15 mouse cellular contexts compared by ENCODE assay signal in the genomic region with DNA sequence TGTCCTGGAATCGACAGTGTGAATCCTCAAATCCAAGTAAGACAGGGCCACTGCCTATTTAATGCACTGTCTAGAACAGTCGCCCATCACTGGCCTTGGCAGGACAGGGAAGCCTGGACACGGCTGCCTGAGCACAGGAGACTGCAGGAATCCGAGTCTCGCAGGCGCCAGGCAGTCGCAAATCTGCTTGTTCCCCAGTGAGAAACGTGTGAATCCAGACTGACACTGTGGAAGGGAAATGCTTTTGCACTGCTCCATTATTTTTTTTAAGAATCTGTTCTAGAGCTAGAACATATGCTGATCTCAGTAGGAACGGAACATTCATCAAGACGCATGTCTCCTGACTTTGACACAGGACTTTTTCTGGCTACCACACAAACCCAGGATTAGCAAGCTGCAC.
DNase-seq lines count a peak whose midpoint lies in the region; ATAC-seq and TF ChIP-seq lines count a peak whose summit lies in the region.
"Had no signal": no experiment of that assay in that cellular context is flagged by ENCODE, and none has a peak within 500 bp of the region (broad histone marks: within the 10 kb centered on the region; RNA-seq: fewer than 3 reads in every experiment).

No protein-coding gene starts in this region.

- no peak for DNase-seq in left cerebral cortex, adult 2 months (ENCODE audit: extremely low spot score in 1 of 2, low spot score in 2 of 2)
- DNase-seq in left cerebral cortex, postnatal 4 days = no peak
- DNase-seq in cerebellum, adult 2 months = peak; percentile 75 to 87
- no peak for DNase-seq in midbrain, embryonic 10.5 days (ENCODE audit: low spot score)
- DNase-seq: heart, adult 18-20 months; kidney, postnatal 10 days; liver; lung, adult 18-20 months; right cerebral cortex, postnatal 25 days had no signal

- TF ChIP-seq CTCF in left cerebral cortex, adult 2 months (IDR thresholded peaks at IDR 0.05) = no peak
- no peak for TF ChIP-seq CTCF in cerebellum, adult 2 months (IDR thresholded peaks at IDR 0.05; ENCODE audit: borderline replicate concordance, insufficient read depth, low read depth, low read length)
- no peak for TF ChIP-seq CTCF in cortical plate, adult 2 months (IDR thresholded peaks at IDR 0.05; ENCODE audit: extremely low read depth, insufficient read depth, low read length)

- no peak overlapping the region for H3K4me2 ChIP-seq in hindbrain, embryonic 16.5 days (ENCODE audit: low read length)
- no peak overlapping the region for H3K4me2 ChIP-seq in hindbrain, embryonic 12.5 days (replicated peaks)
- H3K4me2 ChIP-seq: midbrain, embryonic 13.5 days had no signal

- H3K4me1 ChIP-seq in hindbrain, embryonic 16.5 days (ENCODE audit: control insufficient read depth, insufficient read depth, low read depth, low read length) = no peaks in the 10 kb centered on the region
- H3K4me1 ChIP-seq in hindbrain, embryonic 12.5 days = no peaks in the 10 kb centered on the region
- H3K4me1 ChIP-seq in cerebellum, adult 2 months (ENCODE audit: control insufficient read depth, insufficient read depth, low read length) = peaks cover 9% of the 10 kb centered on the region; the same call in 1 of the 2 replicates
- peaks cover 6% of the 10 kb centered on the region; the same call in 1 of the 2 replicates for H3K4me1 ChIP-seq in cortical plate, adult 2 months (ENCODE audit: control insufficient read depth, insufficient read depth, low read length)
- H3K4me1 ChIP-seq in midbrain, embryonic 10.5 days = no peaks in the 10 kb centered on the region
- H3K4me1 ChIP-seq: midbrain, embryonic 13.5 days had no signal

- ATAC-seq in hindbrain, embryonic 16.5 days = no peak
- ATAC-seq in hindbrain, embryonic 12.5 days (ENCODE audit: low FRiP score) = no peak
- ATAC-seq: midbrain, embryonic 13.5 days had no signal

- no peaks in the 10 kb centered on the region for H3K27me3 ChIP-seq in hindbrain, embryonic 16.5 days (replicated peaks; ENCODE audit: control insufficient read depth, insufficient read depth, low read length)
- no peaks in the 10 kb centered on the region for H3K27me3 ChIP-seq in hindbrain, embryonic 12.5 days
- no peaks in the 10 kb centered on the region for H3K27me3 ChIP-seq in cerebellum, adult 2 months (ENCODE audit: control insufficient read depth, insufficient read depth, low read length)
- peaks cover 42% of the 10 kb centered on the region for H3K27me3 ChIP-seq in midbrain, embryonic 10.5 days (ENCODE audit: low read depth, poor library complexity, severe bottlenecking)

- H3K36me3 ChIP-seq in hindbrain, embryonic 16.5 days (ENCODE audit: control insufficient read depth, insufficient read depth, low read length) = peaks cover 34% of the 10 kb centered on the region
- peaks cover 94% of the 10 kb centered on the region for H3K36me3 ChIP-seq in hindbrain, embryonic 12.5 days
- peaks cover 100% of the 10 kb centered on the region for H3K36me3 ChIP-seq in midbrain, embryonic 10.5 days

- no peaks in the 10 kb centered on the region for H3K9me3 ChIP-seq in hindbrain, embryonic 16.5 days (ENCODE audit: control insufficient read depth, low read length)
- H3K9me3 ChIP-seq in hindbrain, embryonic 12.5 days (replicated peaks) = no peaks in the 10 kb centered on the region
- no peaks in the 10 kb centered on the region for H3K9me3 ChIP-seq in midbrain, embryonic 10.5 days (replicated peaks)
- H3K9me3 ChIP-seq: forebrain, embryonic 10.5 days; midbrain, embryonic 13.5 days had no signal

- no peak overlapping the region for H3K4me3 ChIP-seq in hindbrain, embryonic 16.5 days (ENCODE audit: low read length)
- no peak overlapping the region for H3K4me3 ChIP-seq in hindbrain, embryonic 12.5 days
- no peak overlapping the region for H3K4me3 ChIP-seq in left cerebral cortex, adult 2 months
- H3K4me3 ChIP-seq in cerebellum, adult 2 months (replicated peaks; ENCODE audit: insufficient read depth, low read depth, low read length) = no peak overlapping the region
- no peak overlapping the region for H3K4me3 ChIP-seq in cortical plate, adult 2 months (ENCODE audit: insufficient read depth, low read length)
- H3K4me3 ChIP-seq in midbrain, embryonic 10.5 days = no peak overlapping the region
- H3K4me3 ChIP-seq: forebrain, embryonic 10.5 days; midbrain, embryonic 13.5 days had no signal

- intact Hi-C loops in left cerebral cortex, adult 2 months (cut with DNase I) = no loop called here
- intact Hi-C loops in left cerebral cortex, postnatal 4 days (cut with DNase I) = no loop called here

- 0 out of 2 replicates have a peak overlapping the region, but pooled peaks have one; percentile 32 for H3K27ac ChIP-seq in hindbrain, embryonic 16.5 days (ENCODE audit: low read depth, low read length)
- H3K27ac ChIP-seq in hindbrain, embryonic 12.5 days = no peak overlapping the region; the same call in 1 of the 2 replicates
- peak overlapping the region; percentile 85 for H3K27ac ChIP-seq in left cerebral cortex, adult 2 months
- H3K27ac ChIP-seq in cerebellum, adult 2 months (ENCODE audit: insufficient read depth, low read length) = no peak overlapping the region
- peak overlapping the region; percentile 52 for H3K27ac ChIP-seq in cortical plate, adult 2 months (ENCODE audit: insufficient read depth, low read length)
- no peak overlapping the region for H3K27ac ChIP-seq in midbrain, embryonic 10.5 days (replicated peaks)
- H3K27ac ChIP-seq: forebrain, embryonic 10.5 days; macrophage; midbrain, embryonic 13.5 days had no signal

- no peak for TF ChIP-seq POLR2A in cerebellum, adult 2 months (IDR thresholded peaks at IDR 0.05; ENCODE audit: borderline replicate concordance, insufficient read depth, low read length)
- 0 out of 2 replicates have a peak, but pooled peaks have one; percentile 30 for TF ChIP-seq POLR2A in cortical plate, adult 2 months (IDR thresholded peaks at IDR 0.05; ENCODE audit: extremely low read depth, insufficient read depth, low read length)

- WGBS in hindbrain, embryonic 16.5 days = 59% methylated on average over 10 of the region's 10 CpGs
- WGBS in hindbrain, embryonic 12.5 days = 82% methylated on average over 10 of the region's 10 CpGs
- 9% methylated on average over 10 of the region's 10 CpGs for WGBS in cerebellum, adult 2 months
- WGBS in midbrain, embryonic 10.5 days = 86% methylated on average over 10 of the region's 10 CpGs

- H3K9ac ChIP-seq in hindbrain, embryonic 16.5 days (ENCODE audit: low read depth, low read length) = no peak overlapping the region
- no peak overlapping the region for H3K9ac ChIP-seq in hindbrain, embryonic 12.5 days
- H3K9ac ChIP-seq: midbrain, embryonic 13.5 days had no signal

Comparison
In these comparisons a context has a peak if more than half of its experiments do, and no peak if none do; other contexts are left out.
1. H3K27ac ChIP-seq: peak in hindbrain, embryonic 16.5 days (single experiment), left cerebral cortex, adult 2 months (single experiment) and cortical plate, adult 2 months (single experiment); none in hindbrain, embryonic 12.5 days (single experiment), cerebellum, adult 2 months (single experiment) and midbrain, embryonic 10.5 days (single experiment).
2. DNase-seq: peak in cerebellum, adult 2 months (2 of 2); none in left cerebral cortex, adult 2 months (0 of 2), left cerebral cortex, postnatal 4 days (single experiment) and midbrain, embryonic 10.5 days (single experiment).